Mouse (Mus musculus) pancreas, adult 10 weeks (tissue): Measurements from ENCODE around the gene Pold1. TPM values are rescaled to one million over a fixed set of nuclear protein-coding genes. Genes with fewer than 3 reads are reported as not detected.

Source experiments
- polyA plus RNA-seq: library from polyadenylated mRNA; stranded (reverse); fragments of 350-450 nt; fragmentation: Illumina TruSeq; extraction: RNeasy Lipid Tissue Mini Kit (QIAGEN cat#74804); gene quantifications from one replicate; pipeline ENCODE4 v1.2.3, GENCODE M21; 2015; ENCODE audit warnings: low read depth, low replicate concordance; ENCODE audit not compliant: insufficient read depth

The Pold1 gene
- 12.0 TPM for polyA plus RNA-seq

GRCm38 (mm10) chr7:44548497-44549087 lies at the start of gene Pold1:
Pold1 (minus strand) TSS chr7:44548849.

GRCm38 (mm10) chr7:44590402-44591347 lies 42.0 kb upstream of the Pold1 start, which contains the start of gene Kcnc3:
Kcnc3 (plus strand) TSS chr7:44590664.

GRCm38 (mm10) chr7:44572213-44572701 lies 23.6 kb upstream of the Pold1 start, which contains the start of gene Napsa:
Napsa (plus strand) TSS chr7:44572380.

GRCm38 (mm10) chr7:44553826-44554225 lies 5.2 kb upstream of the Pold1 start, which contains the start of gene Nr1h2:
Nr1h2 (minus strand) TSS chr7:44553951.

GRCm38 (mm10) chr7:44531946-44532732 lies 16.5 kb downstream of the Pold1 start, which contains the start of gene Spib:
Spib (minus strand) TSS chr7:44532071.

DNA sequence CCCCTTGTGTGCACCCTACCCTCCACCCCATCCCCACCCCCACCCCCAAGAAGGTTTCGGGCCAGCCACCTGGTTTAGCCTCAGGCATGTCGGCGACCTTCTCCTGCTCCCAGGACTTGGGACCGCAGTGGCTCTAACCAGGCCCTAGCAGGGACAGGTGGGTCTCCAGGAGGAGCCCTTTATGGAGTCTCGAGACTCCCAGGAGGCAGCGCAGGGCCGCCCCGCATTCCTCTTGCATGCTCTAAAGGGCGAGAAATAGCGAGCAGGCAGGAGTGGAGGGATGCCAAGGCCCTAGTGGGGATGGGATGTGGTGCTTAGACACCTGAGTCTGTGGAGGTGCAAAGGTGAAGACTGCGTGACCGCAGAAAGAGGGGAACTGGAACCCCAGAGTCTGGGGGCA lies 24.1 kb downstream of the Pold1 start, which contains the start of gene Mybpc2:
Mybpc2 (minus strand) TSS at position 155 of the 400 bp plus-strand sequence.

GRCm38 (mm10) chr7:44495992-44496770 lies 52.5 kb downstream of the Pold1 start, which contains the start of the genes Emc10 and Fam71e1:
Emc10 (minus strand) TSS chr7:44496529.
Fam71e1 (plus strand) TSS chr7:44496581.

Other genes starting within 250 kb of the Pold1 start
- 2.9 TPM for gene Clec11a, start 241.9 kb downstream of the Pold1 start, polyA plus RNA-seq
- 9.9 TPM for gene Shank1, start 238.6 kb downstream of the Pold1 start, polyA plus RNA-seq
- 4.6 TPM for gene Syt3, start 164.7 kb downstream of the Pold1 start, polyA plus RNA-seq
- gene 1700008O03Rik, start 163.0 kb downstream of the Pold1 start, polyA plus RNA-seq, result not detected
- gene Lrrc4b, start 119.8 kb downstream of the Pold1 start, polyA plus RNA-seq, result not detected
- not detected for gene Aspdh, start 83.5 kb downstream of the Pold1 start, polyA plus RNA-seq
- gene Josd2, start 80.9 kb downstream of the Pold1 start, polyA plus RNA-seq, result 38.2 TPM
- gene Emc10, start 52.3 kb downstream of the Pold1 start, polyA plus RNA-seq, result 33.0 TPM
- gene Fam71e1, start 52.3 kb downstream of the Pold1 start, polyA plus RNA-seq, result 6.0 TPM
- 0.37 TPM for gene Mybpc2, start 24.2 kb downstream of the Pold1 start, polyA plus RNA-seq
- gene Spib, start 16.8 kb downstream of the Pold1 start, polyA plus RNA-seq, result 0.50 TPM
- 41.0 TPM for gene Nr1h2, start 5.1 kb upstream of the Pold1 start, polyA plus RNA-seq
- gene Napsa, start 23.5 kb upstream of the Pold1 start, polyA plus RNA-seq, result 0.72 TPM
- 3.5 TPM for gene Kcnc3, start 41.8 kb upstream of the Pold1 start, polyA plus RNA-seq
- gene Myh14, start 122.0 kb upstream of the Pold1 start, polyA plus RNA-seq, result 5.7 TPM
- gene Izumo2, start 159.9 kb upstream of the Pold1 start, polyA plus RNA-seq, result not detected
- gene Vrk3, start 199.6 kb upstream of the Pold1 start, polyA plus RNA-seq, result 4.8 TPM
- gene Zfp473, start 202.2 kb upstream of the Pold1 start, polyA plus RNA-seq, result 0.28 TPM